Mouse (Mus musculus): ENCODE measurements around the gene Rab33b. TPM values are rescaled to one million over a fixed set of nuclear protein-coding genes. Genes with fewer than 3 reads are reported as not detected.
A peak's percentile ranks its signal among the peaks of the same experiment; 100 is the strongest.
"Not testable (repeated sequence)": the region's sequence is repeated elsewhere in the genome, so short reads cannot be mapped to it uniquely, and the experiment has no call there.

The Rab33b gene
- 1 to 10 TPM; 7.9 to 9.4 TPM for total RNA-seq (2021)

DNA sequence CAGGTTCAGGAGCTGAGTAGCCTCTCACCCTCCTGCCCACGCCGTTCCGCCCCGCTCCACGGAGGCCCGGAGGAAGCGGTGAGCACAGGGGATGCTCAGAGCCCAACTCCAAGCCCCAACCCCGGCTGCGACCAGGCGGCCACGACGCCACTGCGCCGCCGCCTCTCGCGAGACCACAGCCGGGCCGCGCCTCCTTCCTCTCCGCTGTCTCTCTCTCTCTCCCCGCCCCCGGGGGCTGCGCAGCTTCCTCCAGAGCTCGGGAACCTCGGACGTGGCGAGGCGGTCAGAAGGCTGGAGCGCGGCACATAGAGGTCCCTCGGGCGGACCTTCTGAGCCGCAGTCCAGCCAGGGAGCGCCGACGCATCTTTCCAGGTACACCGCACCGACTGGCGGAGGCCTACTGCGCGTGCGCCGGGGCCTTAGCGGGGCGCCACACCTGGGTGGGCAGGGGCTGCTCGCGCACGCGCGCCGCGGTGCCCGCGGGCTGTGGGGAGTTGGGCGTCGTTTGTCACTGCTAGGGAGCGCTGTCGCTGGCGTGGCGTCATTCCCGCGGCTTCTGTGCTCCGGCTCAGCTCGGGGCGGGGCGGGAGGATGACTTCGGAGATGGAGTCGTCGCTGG lies at the start of gene Rab33b:
Gene Rab33b (plus strand): TSS at position 180 of the 619 bp plus-strand sequence.
- DNase-seq (ENCODE audit: low spot score): peak; percentile 95
- intact Hi-C loops (cut with DNase I): loop anchor here (5.0 kb wide), 1 partner anchor 1978 kb away; the partner anchor contains the start of genes Nhlrc3 and Proser1

DNA sequence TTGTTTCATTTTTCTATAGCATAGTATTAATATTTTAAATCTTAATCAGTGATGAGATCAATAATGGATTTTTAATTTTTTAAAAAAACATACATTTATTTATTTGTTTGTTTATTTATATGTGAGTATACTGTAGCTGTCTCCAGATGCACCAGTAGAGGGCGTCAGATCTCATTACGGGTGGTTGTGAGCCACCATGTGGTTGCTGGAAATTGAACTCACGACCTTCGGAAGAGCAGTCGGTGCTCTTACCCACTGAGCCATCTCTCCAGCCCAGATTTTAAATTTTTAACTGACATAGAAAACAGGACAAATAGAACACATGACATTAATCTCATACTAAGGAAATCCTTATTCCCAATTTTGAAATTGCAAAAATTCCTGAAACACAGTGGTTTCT lies 49.4 kb upstream of the Rab33b start:
- intact Hi-C loops (cut with DNase I); DNase-seq (ENCODE audit: low spot score): not testable (repeated sequence)

DNA sequence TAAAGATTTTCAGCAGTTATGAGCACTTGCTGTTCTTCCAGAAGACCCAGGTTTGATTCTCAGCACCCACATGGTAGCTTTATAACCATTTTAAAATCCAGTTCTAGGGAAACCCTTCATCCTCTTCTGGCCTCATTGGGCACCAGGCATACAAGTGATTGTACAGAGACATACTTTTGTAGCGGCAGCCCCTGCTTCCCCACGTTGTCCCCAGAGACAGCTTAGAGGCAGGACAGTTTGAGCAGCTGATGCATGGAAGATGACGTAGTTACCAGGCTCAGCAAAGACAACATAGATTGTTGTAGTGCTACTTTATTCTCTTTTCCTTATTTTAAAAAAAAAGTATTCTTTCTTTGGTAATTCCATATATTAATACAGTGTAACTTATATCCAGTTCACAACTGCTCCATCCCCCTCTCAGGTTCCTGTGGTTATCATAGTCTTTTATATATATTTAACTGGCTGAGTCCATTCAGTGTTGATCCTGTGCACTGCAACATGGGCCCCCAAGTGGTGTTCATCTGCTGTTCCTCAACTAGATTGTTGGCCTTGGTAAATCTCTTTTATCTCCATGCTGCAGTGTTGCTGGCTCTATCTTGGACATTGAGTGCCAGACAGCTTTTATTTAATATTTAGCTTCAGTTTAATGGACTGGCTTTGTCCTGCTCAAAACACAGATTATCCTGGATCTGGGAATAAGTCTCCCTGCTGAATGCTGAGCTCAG lies 48.7 kb upstream of the Rab33b start:
- no peak for DNase-seq (ENCODE audit: low spot score)
- intact Hi-C loops (cut with DNase I): no loop called here

DNA sequence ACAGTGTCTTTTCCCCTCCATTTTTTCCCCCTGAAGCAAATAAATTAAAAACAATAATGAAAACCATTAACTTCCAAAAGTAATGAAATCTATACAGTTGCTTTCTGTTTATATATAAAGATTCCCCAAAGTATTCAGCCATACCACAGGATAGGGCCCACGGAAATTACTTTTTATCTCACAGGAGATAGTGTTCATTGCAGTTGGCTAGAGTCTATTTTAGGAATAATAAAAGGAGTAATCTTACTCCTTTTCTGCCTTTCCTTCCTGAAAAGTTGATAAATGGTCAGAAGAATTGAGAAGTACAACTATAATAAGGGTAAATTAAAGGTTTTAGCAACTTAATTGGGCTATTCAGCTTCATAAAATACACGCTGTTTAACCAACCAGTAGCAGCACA lies 15.2 kb upstream of the Rab33b start:
- DNase-seq (ENCODE audit: low spot score): no peak
- intact Hi-C loops (cut with DNase I): no loop called here

DNA sequence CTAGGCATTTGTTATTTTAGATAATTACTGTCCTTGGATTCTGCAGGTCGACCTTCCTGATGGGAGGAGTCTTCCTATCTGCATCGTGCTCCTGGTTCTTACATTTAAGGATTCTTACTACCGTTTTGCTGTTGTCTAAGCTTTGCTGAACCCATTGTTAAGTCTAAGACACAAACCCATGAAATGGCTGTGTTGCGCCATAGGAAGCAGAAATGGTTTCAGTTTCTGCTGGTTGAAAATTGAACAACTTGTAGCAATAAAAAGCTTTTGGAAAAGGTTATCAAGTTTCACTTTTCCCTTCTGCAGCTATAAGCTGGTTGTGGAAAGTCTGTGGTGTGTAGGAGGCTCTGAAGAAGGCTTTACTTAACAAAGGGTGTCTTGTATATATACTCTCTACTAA lies 8.0 kb upstream of the Rab33b start:
- no peak for DNase-seq (ENCODE audit: low spot score)
- intact Hi-C loops (cut with DNase I): no loop called here

DNA sequence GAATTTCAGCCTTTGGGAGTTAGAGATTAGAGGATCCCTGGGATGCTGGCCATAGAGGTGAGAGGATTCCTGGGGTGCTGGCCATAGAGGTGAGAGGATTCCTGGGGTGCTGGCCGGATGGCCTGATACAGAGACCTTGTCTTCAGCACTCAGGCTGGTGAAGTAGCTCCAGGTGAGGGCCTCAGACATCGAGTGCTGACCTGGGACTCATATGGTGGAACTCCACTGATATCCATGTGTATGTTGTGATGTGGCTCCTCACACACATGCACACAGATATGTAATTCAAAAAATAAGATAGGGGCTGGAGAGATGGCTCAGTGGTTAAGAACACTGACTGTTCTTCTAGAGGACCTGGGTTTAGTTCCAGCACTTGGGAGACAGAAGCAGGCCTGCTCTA lies 3.8 kb upstream of the Rab33b start:
- intact Hi-C loops (cut with DNase I): loop anchor here (5.0 kb wide), 1 partner anchor 1982 kb away; the partner anchor contains the start of genes Nhlrc3 and Proser1
- no peak for DNase-seq (ENCODE audit: low spot score)

DNA sequence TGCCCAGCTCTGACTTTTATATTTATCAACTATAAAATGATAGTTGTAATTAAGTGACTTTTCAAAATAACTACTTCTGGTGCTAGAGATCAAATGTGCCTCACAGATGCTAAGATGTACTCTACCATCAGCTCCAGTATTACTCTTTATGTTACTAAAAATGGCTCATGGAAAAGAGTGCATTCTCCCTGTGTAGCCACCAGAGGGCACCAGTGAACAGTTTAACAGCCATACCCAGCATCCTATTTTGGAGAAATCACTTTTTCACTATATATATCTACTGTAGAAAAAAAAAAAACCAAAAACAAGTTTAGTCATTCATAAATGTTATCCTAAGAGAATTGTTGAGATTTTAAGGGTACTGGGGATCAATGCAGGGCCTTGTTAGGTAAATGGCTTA lies 2.7 kb upstream of the Rab33b start:
- no peak for DNase-seq (ENCODE audit: low spot score)
- intact Hi-C loops (cut with DNase I): loop anchor here (5.0 kb wide), 1 partner anchor 1981 kb away; the partner anchor contains the start of genes Nhlrc3 and Proser1

DNA sequence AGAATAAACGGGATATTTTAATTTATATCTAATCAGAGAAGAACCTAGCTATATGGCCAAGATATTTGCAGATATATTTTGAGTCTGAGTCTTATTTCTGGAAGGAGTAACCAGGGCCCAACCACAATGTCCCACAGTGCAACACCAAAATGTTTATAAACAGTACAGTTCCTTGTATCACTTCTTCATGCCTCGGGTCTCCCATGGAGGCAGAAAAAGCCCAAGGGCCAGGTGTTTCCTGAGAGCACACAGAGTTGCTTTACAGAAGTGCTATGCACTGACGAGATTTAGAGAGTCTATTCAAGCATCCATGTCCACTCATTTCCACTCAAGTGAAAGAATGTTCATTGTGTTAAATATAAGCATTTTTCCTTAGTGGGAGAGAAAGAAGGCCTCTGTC lies 1.8 kb upstream of the Rab33b start:
- intact Hi-C loops (cut with DNase I): loop anchor here (5.0 kb wide), 1 partner anchor 1980 kb away; the partner anchor contains the start of genes Nhlrc3 and Proser1
- no peak for DNase-seq (ENCODE audit: low spot score)

DNA sequence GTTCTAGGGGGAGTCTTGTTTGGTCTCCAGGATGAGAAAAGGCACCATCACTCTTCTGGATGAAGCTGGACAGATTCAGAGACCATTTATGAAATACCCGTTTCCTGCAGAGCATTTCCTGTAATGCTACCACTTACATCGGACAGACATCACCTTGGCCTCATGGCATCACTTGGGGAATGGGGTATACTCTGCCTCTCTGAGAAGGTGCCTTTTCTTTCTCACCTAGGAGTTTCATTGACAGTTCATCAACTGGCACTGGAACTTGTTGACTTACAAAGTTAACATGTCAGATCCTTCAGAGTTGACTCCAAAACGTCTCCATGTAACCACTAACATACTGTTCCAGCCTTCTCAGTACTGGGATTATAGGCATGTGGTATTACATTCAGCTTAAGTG lies 939 bp upstream of the Rab33b start:
- DNase-seq (ENCODE audit: low spot score): no peak
- intact Hi-C loops (cut with DNase I): loop anchor here (5.0 kb wide), 1 partner anchor 1980 kb away; the partner anchor contains the start of genes Nhlrc3 and Proser1

DNA sequence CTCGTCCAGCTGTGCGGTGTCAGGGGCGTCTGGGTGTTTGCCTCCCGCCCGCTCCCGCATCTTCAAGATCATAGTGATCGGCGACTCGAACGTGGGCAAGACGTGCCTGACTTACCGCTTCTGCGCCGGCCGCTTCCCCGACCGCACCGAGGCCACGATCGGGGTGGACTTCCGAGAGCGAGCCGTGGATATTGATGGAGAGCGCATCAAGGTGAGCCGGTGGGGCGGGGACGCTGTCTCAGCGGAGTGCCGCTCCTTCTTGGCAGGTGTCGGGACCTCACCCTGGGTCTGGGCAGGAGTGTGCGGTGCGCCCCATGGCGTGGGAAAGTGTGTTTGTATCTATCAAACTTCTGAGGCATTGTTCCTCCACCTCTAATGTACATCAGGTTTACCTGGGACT lies 650 bp downstream of the Rab33b start:
- no peak for DNase-seq (ENCODE audit: low spot score)
- intact Hi-C loops (cut with DNase I): loop anchor here (5.0 kb wide), 1 partner anchor 1978 kb away; the partner anchor contains the start of genes Nhlrc3 and Proser1

DNA sequence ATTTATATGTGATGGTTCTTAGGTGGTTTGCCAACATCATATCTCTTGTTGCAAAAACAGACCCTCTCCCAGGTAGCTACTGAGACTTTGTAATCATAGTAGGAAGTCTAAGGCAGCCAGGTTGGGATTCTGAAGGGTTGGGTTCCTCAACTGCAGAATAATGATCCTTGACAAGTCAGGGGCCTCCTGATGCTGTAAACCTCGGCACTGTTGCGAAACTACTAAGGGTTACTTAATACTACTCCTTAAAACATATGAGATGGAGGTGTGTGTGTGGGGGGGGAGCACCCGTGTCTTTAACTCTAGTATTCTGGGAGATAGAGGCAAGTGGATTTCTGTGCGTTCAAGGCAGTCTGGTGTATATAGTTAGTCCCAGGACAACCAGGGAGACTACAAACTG lies 1.6 kb downstream of the Rab33b start:
- DNase-seq (ENCODE audit: low spot score): no peak
- intact Hi-C loops (cut with DNase I): no loop called here

DNA sequence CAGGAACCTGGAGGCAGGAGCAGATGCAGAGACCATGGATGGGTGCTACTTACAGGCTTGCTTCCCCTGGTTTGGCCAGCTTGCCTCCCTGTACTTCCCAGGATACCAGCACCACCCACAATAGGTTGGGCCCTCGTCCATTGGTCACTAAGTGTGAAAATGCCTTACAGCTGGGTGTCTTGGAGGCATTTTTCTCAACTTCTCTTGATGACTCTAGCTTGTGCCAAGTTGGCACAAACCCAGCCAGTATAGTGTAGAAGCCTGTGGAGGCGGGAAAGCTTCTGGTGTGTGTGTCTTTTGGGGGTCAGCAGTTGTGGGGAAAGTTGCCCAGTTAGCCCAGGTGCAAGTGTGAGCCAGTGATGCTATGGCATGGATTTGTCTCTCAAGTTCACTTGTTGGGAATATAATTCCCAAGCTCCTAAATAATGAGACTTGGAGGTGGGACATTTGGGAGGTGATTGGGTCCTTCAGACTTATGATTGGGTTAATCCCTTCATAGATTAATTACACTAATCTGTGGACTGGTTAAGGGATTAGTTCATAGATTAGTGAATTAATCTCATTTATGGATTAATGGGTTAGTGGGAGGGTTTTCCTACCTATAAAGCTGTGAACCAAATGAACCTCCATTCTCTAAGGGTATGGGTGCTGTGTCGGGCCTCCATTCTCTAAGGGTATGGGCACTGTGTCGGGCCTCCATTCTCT lies 2.9 kb downstream of the Rab33b start:
- DNase-seq (ENCODE audit: low spot score): no peak
- intact Hi-C loops (cut with DNase I): no loop called here

DNA sequence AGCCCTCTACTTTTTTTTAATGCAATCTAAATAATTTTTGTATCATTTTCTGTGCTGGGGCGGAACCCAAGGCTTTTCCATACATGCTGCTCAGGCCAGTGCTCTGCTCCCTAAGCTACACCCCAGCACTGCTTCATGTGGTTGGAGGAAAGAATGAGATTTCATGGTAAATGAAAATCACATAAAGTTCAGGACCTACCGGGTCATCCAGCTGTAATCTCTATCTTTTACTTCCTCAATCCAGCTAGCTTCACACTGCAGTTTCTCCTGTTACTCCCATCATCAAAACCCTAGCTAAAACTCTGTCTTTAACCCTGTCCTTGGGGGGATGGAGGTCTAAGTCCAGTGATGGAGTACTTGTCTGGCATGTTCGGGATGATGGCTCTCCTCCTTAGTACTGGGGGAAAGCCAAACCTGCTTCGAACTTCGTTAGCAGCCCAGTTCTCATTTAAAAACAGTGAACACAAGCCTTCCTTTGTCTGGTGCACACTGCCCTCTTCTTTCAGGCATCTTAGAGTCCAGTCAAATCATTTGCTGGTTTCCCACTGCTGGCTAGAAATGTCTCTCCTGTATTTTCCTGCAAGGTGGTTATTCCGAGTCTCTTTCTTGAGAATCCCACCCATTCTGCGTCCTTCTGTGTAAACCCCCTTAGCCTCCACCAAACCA lies 6.5 kb downstream of the Rab33b start:
- intact Hi-C loops (cut with DNase I): no loop called here
- no peak for DNase-seq (ENCODE audit: low spot score)

DNA sequence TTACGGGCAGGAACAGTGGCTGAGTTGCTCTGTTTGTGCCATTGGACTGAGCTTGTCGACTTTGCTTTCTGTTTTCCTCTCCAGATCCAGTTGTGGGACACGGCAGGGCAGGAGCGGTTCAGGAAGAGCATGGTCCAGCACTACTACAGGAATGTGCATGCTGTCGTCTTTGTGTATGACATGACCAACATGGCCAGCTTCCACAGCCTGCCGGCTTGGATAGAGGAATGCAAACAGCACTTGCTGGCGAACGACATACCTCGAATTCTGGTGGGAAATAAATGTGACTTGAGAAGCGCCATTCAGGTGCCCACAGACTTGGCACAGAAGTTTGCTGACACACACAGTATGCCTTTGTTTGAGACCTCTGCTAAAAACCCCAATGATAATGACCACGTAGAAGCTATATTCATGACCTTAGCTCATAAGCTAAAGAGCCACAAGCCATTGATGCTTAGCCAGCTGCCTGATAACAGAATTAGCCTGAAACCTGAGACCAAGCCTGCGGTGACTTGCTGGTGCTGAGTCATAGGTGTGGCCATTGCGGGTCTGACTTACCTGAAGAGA lies 9.6 kb downstream of the Rab33b start:
- no peak for DNase-seq (ENCODE audit: low spot score)
- intact Hi-C loops (cut with DNase I): no loop called here

DNA sequence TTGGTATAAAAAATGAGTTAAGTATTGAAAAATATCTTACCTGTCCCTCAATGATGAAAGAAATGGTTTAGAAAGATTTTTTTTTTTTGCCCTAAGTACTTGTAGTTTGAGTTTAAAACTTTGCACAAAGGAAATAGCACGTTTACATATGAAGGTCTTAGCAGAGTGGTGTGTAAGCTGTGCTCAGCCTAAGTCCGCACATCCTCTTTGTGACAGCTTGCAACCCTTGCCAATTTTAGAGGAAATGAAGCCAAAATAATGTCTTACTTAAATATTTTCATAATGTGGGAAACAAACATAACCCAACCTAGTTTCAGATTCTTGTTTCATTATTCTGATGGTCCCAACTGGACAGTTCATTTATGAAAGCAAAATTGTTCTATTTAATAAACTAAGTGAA lies 10.7 kb downstream of the Rab33b start:
- intact Hi-C loops (cut with DNase I): no loop called here
- DNase-seq (ENCODE audit: low spot score): no peak

DNA sequence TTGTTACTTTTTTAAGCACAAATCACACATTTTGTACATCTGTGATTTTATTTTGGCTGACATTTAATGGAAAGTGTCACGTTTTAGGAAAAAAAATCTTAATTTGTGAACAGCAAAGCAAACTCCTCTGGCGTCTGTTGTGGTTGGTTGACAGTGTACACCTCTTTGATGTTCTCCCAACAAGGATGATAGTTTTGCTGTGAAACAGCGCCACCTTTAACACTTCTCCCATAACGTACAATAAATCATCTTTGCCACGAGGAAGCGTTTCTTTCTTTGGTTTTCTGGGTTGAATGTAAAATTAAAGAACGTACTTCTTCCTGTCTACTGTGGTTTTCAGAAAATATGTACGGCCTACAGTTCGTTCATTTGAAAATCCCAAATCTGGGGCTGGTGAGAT lies 11.9 kb downstream of the Rab33b start:
- no peak for DNase-seq (ENCODE audit: low spot score)
- intact Hi-C loops (cut with DNase I): no loop called here

DNA sequence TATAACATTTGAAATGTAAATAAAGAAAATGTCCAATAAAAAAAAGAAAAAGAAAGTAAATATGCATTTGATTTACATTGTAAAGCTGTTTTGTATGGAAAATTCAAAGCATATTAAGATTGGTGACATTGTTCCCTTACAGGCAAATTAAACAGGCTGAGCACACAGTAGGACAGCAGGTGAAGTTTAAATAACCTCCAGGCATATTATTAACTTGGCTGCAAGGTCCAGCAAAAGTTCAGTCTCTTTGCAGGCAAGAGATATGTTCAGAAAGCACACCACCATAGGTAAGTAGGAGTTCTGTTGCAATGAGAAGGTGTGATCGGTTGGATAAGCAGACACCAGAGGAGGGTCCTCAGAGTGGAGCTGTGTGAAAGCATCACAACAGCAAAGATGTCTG lies 14.3 kb downstream of the Rab33b start:
- intact Hi-C loops (cut with DNase I): no loop called here
- DNase-seq (ENCODE audit: low spot score): no peak

DNA sequence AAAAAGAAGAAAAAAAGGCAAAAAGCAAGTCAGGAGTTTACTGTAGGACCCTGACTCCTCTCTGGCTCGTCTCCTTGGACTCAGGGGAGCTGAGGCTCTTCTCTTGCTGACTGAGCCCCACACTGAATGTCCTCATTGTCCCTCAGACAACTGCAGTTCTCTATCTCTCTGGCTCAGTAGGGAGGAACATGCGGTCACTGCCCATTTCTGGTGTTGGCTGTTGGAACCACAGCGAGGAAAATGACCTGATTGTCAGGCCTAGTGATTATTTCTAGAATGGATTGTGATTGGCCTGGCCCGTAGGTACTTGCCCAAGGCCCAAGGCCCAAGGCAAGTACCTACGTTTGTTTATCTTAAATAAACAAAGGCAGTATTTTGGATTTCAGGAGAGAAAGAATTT lies 14.9 kb downstream of the Rab33b start:
- DNase-seq (ENCODE audit: low spot score): no peak
- intact Hi-C loops (cut with DNase I): no loop called here

DNA sequence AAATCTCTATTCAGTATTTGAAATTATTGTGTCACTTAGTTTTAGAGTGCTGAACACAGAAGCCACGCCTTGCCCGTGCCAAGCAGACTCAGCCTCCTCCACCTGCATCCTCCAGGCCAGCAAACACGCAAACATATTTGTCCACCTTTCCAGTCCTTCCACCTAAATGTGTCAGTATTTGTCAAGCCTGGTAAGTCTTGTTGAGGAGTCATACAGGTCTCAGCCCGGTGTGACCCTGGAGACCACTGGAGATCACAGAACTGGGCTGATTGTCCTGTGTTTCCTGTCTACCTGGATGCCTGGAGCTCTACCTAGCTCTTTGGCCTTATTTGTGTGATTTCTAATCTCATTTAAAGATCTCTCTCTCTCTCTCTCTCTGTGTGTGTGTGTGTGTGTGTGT lies 16.2 kb downstream of the Rab33b start:
- DNase-seq (ENCODE audit: low spot score): no peak
- intact Hi-C loops (cut with DNase I): no loop called here

DNA sequence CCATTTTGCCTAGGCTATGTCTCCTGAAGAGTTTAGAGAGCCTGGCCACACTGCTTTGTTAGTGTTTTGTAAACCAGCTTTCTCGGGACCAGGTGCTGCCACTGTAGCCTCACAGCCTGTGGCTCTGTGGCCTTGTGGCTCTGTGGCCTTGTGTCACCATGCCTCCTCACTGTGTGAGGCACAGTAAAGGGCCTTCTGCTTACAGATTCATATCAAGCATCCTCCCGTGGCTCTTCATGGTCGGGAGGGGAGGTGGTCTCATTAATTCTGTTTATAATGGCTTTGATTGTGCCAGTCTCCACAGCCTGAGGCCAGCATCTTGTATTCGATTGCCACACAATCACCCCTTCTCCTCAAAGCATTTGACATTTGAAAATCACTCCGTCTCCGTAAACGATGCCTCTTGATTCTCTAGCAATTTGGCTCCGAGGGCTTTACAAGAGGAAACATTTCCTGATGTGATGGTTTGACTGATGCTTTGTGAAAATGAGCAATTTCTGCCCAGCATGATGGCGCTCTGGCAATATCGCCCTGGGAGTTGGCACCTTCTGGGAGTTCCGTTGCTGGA lies 20.7 kb downstream of the Rab33b start:
- DNase-seq (ENCODE audit: low spot score): no peak
- intact Hi-C loops (cut with DNase I): no loop called here

Measured in heart, postnatal 25 days (tissue).